Comparison of ENCODE assay signal across 9 mouse cellular contexts in the genomic region with DNA sequence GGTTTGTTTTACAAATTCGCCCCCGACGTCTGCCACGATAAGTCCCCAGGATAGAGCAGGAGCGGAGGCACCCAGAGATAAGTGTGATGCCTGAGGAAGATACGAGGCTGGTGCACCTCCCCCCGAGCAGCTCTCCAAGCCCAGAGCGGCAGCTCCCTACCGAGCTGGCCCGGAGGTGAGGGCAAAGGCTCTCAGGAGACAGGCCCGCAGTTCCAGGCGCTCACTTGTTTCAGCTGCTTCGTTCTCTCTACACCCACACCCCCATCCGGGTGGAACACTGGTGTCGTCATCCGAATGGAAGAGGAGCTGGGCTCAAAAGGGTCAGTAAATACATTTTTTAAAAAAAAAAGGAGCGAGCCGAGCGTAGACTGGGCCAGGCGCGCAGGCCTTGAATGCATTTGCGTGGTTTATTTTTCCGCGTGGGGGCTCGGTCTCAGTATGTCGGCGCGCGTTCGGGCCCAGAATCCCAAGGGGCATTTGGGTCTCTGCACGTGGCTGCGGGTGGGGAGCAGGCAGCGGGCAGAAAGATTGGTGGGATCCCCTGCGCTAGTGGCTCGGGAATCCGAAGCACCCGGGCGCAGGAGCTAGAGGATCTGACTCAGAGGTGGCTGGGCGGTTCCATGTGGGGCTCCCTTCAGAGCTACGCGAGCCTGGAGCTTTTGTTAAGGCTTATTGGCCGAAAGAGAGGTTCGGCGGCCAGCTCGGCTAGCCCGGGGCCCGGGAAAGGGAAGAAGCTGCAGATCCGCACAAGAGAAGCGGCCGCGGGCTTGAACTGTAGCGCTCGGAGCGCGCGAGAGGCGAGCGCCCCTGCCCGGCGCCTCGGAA. TPM values are rescaled to one million over a fixed set of nuclear protein-coding genes. Genes with fewer than 3 reads are reported as not detected.
A peak's percentile ranks its signal among the peaks of the same experiment; 100 is the strongest.
DNase-seq lines count a peak whose midpoint lies in the region; ATAC-seq and TF ChIP-seq lines count a peak whose summit lies in the region.
"Had no signal": no experiment of that assay in that cellular context is flagged by ENCODE, and none has a peak within 500 bp of the region (broad histone marks: within the 10 kb centered on the region; RNA-seq: fewer than 3 reads in every experiment).

No protein-coding gene starts in this region.

- H3K4me1 ChIP-seq in heart, embryonic 14.5 days (ENCODE audit: control insufficient read depth in 2 of 2, insufficient read depth in 2 of 2, low read length in 2 of 2) = peaks cover 17 to 21% of the 10 kb centered on the region in 2 experiments
- peaks cover 16% of the 10 kb centered on the region for H3K4me1 ChIP-seq in limb, embryonic 14.5 days (ENCODE audit: control insufficient read depth, insufficient read depth, low read length)
- H3K4me1 ChIP-seq in neural tube, embryonic 14.5 days (ENCODE audit: control insufficient read depth, insufficient read depth, low read length) = peaks cover 7% of the 10 kb centered on the region; the same call in 1 of the 2 replicates

- peak overlapping the region; percentile 91 for H3K4me2 ChIP-seq in heart, embryonic 14.5 days (ENCODE audit: low read length)
- peak overlapping the region; percentile 85 for H3K4me2 ChIP-seq in limb, embryonic 14.5 days (replicated peaks; ENCODE audit: low read depth, low read length, severe bottlenecking)
- peak overlapping the region; percentile 49 for H3K4me2 ChIP-seq in neural tube, embryonic 14.5 days (ENCODE audit: low read depth, low read length)

- TF ChIP-seq POLR2A in limb, embryonic 14.5 days (IDR thresholded peaks at IDR 0.05; ENCODE audit: borderline replicate concordance, extremely low read depth, insufficient read depth, insufficient read length) = peak; percentile 12; the same call in 1 of the 2 replicates

- H3K9me3 ChIP-seq in heart, embryonic 14.5 days (ENCODE audit: control insufficient read depth, low read length) = no peaks in the 10 kb centered on the region
- no peaks in the 10 kb centered on the region for H3K9me3 ChIP-seq in limb, embryonic 14.5 days (ENCODE audit: control insufficient read depth, low read length)
- no peaks in the 10 kb centered on the region for H3K9me3 ChIP-seq in neural tube, embryonic 14.5 days (ENCODE audit: control insufficient read depth, low read length)

- ATAC-seq in heart, embryonic 14.5 days (ENCODE audit: insufficient number of reproducible peaks, insufficient read depth, low FRiP score, low read depth) = no peak; the same call in 1 of the 2 replicates
- ATAC-seq in limb, embryonic 14.5 days (ENCODE audit: low FRiP score, low read depth) = 0 out of 2 replicates have a peak, but pooled peaks have one; percentile 0
- no peak; the same call in 1 of the 2 replicates for ATAC-seq in neural tube, embryonic 14.5 days (ENCODE audit: low read depth)

- WGBS in heart, embryonic 14.5 days = 1% methylated on average over 59 of the region's 61 CpGs
- WGBS in limb, embryonic 14.5 days = 1% methylated on average over 56 of the region's 61 CpGs
- under 1% methylated on average over 59 of the region's 61 CpGs for WGBS in neural tube, embryonic 14.5 days

- H3K27me3 ChIP-seq in heart, embryonic 14.5 days (ENCODE audit: control insufficient read depth, insufficient read depth, low read length) = peaks cover 69% of the 10 kb centered on the region
- H3K27me3 ChIP-seq in limb, embryonic 14.5 days (ENCODE audit: control insufficient read depth, insufficient read depth, low read length) = peaks cover 74% of the 10 kb centered on the region
- peaks cover 61% of the 10 kb centered on the region for H3K27me3 ChIP-seq in neural tube, embryonic 14.5 days (ENCODE audit: control insufficient read depth, insufficient read depth, low read length)

- no peaks in the 10 kb centered on the region for H3K36me3 ChIP-seq in heart, embryonic 14.5 days (ENCODE audit: control insufficient read depth, insufficient read depth, low read length)
- H3K36me3 ChIP-seq in limb, embryonic 14.5 days (ENCODE audit: control insufficient read depth, insufficient read depth, low read length) = 0 out of 2 replicates have a peak, but pooled peaks cover 5% of the 10 kb centered on the region
- no peaks in the 10 kb centered on the region for H3K36me3 ChIP-seq in neural tube, embryonic 14.5 days (ENCODE audit: control insufficient read depth, insufficient read depth, low read length)
- H3K36me3 ChIP-seq: G1E had no signal

- H3K4me3 ChIP-seq in heart, embryonic 14.5 days (ENCODE audit: control insufficient read depth in 1 of 2, insufficient read depth in 1 of 2, low read depth in 1 of 2, low read length in 2 of 2) = peak overlapping the region; percentile 45 to 55
- H3K4me3 ChIP-seq in limb, embryonic 14.5 days (replicated peaks; ENCODE audit: low read length) = peak overlapping the region; percentile 51
- peak overlapping the region; percentile 20 for H3K4me3 ChIP-seq in neural tube, embryonic 14.5 days (ENCODE audit: low read depth, low read length)

- peak overlapping the region; percentile 76 to 81 for H3K27ac ChIP-seq in heart, embryonic 14.5 days (replicated peaks in 1 of 2; ENCODE audit: control insufficient read depth in 1 of 2, insufficient read depth in 1 of 2, low read depth in 2 of 2, low read length in 2 of 2)
- H3K27ac ChIP-seq in limb, embryonic 14.5 days (replicated peaks; ENCODE audit: low read depth, low read length) = peak overlapping the region; percentile 90
- peak overlapping the region; percentile 48; the same call in 1 of the 2 replicates for H3K27ac ChIP-seq in neural tube, embryonic 14.5 days (ENCODE audit: low read depth, low read length)

- peak overlapping the region; percentile 73 for H3K9ac ChIP-seq in heart, embryonic 14.5 days (ENCODE audit: low read length)
- H3K9ac ChIP-seq in limb, embryonic 14.5 days (ENCODE audit: low read depth, low read length, severe bottlenecking) = peak overlapping the region; percentile 83
- H3K9ac ChIP-seq in neural tube, embryonic 14.5 days (replicated peaks; ENCODE audit: low read depth, low read length) = peak overlapping the region; percentile 18; the same call in 1 of the 2 replicates

- peak; percentile 49 to 58 for DNase-seq in heart, adult 18-20 months
- no peak for DNase-seq in heart, adult 9 months (ENCODE audit: low spot score in 2 of 2)
- DNase-seq in adrenal gland, postnatal 10 days = peak; percentile 70
- no peak for DNase-seq in limb, embryonic 14.5 days (ENCODE audit: low spot score)
- no peak for DNase-seq in thymus, postnatal 36 days
- no peak for DNase-seq in thymus, postnatal 14 days

RNA-seq across cellular contexts. Expression of a gene that starts 0.5 kb away (rescaled TPM):
- total RNA-seq in heart, adult 18-20 months (2021) = 10 to 100 TPM; 10.1 to 10.9 TPM
- 100 to 1,000 TPM; 136 to 142 TPM for total RNA-seq in adrenal gland, postnatal 10 days (2021)
- 6.0 and 7.9 TPM in 2 replicates for polyA plus RNA-seq in heart, embryonic 14.5 days (2014; fragmentation: Nextera tagmentation; extraction: Ambion mirVana)
- 18.6 and 28.2 TPM in 2 replicates for polyA plus RNA-seq in limb, embryonic 14.5 days (2012; rRNA removed)
- polyA plus RNA-seq in limb, embryonic 14.5 days (2014; fragmentation: Nextera tagmentation; extraction: Ambion mirVana) = 23.9 and 27.6 TPM in 2 replicates
- 0.88 and 6.4 TPM in 2 replicates for polyA plus RNA-seq in neural tube, embryonic 14.5 days (2014; fragmentation: Nextera tagmentation; extraction: Ambion mirVana)
- polyA plus RNA-seq: G1E had no signal

Comparison
In these comparisons a context has a peak if more than half of its experiments do, and no peak if none do; other contexts are left out.
1. DNase-seq: peak in heart, adult 18-20 months (2 of 2) and adrenal gland, postnatal 10 days (single experiment); none in heart, adult 9 months (0 of 2), limb, embryonic 14.5 days (single experiment), thymus, postnatal 36 days (0 of 2) and thymus, postnatal 14 days (single experiment).
2. H3K9ac ChIP-seq: peak in every context shown above with its lines; median percentile 83 in limb, embryonic 14.5 days; 73 in heart, embryonic 14.5 days; 18 in neural tube, embryonic 14.5 days.
3. Peak in every context shown above with its lines, with median percentiles within 50 percentile points of each other: H3K27ac ChIP-seq, H3K4me2 ChIP-seq and H3K4me3 ChIP-seq.